Mouse (Mus musculus) kidney, adult 11 months (tissue): ENCODE results near the gene BC055324.
"Not testable (repeated sequence)": the region's sequence is repeated elsewhere in the genome, so short reads cannot be mapped to it uniquely, and the experiment has no call there.

Experiments used
- DNase-seq: peaks from one replicate; pipeline ENCODE4 v3.0.0; 2022

BC055324 gene

DNA sequence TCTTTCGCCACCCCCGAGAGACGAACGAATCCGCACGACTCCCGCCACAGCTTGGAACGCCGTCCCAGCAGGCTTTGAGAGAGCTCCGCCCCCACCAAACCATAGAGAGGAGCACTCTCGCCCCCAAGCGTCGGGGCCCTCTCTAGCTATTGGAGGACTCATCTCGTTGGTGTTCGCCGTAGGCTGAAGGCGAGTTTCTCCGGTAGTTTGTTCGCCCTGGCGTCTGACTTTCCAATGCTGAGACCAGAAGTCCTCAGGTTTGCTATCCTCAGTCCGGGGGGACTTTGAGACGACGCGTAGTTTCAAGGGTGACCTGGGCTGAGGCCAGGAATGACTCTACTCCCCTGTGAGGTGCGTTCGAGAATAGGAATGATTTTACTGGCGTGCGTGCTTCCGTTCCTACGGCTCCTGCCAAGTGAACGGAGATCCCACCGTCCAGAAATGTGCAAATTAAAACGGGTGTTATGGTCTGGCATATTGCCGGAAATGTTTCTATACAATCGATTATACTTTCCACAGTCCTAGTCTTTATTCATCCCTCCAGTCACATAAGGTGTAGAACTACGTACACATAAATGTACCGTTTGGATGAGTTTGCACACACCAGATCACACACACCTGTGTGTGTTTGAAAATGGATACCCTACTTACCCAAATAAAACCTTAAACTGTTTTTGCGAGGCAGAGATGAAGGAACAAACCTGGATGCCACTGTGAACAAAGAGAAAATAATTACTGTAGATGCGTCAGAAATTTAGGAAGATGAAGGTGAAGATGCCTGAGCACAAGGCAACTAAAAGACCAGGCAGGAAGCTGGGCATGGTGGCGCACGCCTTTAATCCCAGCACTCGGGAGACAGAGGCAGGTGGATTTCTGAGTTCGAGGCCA, at the start of gene BC055324, which contains the start of gene Mettl18:
BC055324 (minus strand) TSS at position 76 of the 888 bp plus-strand sequence.
Mettl18 (plus strand) TSS at position 169 of the 888 bp plus-strand sequence.
- peak; percentile 86 for DNase-seq

DNA sequence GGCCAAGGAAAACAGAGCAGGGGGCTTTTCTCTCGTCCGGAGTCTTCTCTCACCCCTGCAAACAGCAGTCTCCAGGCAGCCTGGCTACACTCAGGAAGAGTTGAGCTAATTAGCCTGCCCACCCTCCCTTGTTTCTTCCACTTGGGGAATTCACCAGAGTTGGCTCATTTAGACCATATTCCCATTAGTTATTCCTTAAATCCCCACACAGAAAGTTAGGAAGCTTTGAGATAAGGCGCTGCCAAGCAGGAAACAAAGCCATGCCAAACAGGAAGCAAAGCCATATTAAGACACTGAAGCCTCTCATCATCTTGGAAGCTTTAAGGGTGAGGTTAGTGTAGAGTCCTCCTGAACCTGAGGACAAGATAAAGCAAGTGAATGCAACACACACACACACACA, 49.0 kb upstream of the BC055324 start:
- peak; percentile 59 for DNase-seq

DNA sequence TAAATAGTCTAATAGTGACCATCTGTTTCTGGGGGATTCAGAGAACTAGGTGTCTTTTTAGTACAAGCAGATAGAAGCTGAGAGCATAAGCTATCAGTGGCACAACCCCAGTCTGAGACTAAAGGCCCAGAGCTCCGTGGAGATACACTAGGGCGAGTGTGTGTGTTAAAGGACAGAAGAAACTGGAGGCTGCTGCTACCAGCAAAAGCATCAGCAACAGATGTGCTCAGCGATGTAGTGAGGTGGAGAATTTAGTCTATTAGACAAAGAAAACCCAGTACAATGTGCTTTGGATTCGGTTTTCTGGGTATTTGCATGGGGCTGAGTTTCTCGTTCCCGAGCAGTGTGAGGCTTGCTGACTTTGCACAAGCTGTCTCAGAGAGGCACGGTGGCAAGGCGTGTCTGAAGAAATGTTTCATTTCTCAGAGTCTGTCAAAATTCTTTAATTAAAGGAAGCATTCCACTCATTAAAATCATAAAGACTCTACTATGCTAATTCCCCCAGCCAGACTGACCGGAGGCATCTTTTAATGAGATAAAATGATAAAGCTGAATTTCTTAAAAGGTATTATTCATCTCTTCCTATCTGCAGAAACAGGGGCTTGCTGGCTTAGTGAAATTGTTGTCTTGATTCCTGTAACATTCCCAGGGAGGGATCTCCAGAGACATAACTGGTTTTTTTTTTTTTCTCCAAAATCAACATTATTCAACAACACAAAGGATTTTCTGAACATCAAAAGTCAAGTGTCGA, 46.0 kb upstream of the BC055324 start:
- DNase-seq, result no peak

DNA sequence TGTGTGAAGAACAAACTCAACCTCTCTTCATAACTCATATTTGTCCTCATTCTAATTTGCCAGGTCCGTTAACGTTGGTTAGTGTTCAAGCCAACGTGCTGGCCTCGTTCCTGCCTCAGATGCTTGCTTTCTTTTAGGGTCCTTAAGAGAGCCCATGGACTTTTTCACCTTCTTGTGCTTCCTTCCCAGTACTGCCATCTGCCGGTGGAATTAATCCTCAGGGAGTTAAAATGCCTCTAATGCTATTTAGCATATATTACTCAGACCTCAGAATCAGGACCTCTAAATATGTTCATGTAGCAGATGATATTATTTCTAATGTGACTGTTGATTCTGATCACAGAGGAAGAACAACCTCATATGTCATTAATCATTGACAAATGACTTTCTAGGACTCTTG, 32.8 kb upstream of the BC055324 start:
- DNase-seq, result no peak

DNA sequence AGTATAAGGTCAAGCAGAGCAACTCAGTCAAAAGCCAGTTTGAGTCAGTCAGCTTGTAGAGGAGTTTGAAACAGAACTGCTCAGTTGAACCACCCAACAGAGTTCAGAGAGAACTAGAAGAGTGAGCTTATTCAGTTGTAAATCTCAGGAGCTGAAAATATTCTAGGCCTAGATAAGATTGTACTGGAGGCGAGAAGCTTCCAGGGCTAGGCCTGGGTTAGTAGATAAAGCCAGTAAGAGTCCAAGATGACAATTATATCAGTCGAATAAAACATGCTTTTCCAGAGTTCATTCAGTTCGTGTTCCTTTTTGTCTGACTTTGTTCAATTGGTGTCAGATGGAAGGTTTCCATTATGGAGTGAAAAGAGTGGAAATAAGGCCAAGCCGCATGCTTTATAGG, 31.1 kb upstream of the BC055324 start:
- no peak for DNase-seq

DNA sequence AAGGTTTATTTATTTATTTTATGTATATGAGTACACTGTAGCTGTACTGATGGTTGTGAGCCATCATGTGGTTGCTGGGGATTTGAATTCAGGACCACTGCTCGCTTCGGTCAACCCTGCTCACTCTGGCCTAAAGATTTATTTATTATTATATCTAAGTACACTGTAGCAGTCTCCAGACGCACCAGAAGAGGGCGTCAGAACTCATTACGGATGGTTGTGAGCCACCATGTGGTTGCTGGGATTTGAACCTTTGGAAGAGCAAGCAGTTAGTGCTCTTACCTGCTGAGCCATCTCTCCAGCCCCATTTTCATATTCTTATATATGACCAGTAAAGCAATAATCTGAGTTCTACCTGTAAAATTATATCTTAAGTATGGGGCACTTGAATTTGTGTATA, 27.5 kb upstream of the BC055324 start:
- not testable (repeated sequence) for DNase-seq

DNA sequence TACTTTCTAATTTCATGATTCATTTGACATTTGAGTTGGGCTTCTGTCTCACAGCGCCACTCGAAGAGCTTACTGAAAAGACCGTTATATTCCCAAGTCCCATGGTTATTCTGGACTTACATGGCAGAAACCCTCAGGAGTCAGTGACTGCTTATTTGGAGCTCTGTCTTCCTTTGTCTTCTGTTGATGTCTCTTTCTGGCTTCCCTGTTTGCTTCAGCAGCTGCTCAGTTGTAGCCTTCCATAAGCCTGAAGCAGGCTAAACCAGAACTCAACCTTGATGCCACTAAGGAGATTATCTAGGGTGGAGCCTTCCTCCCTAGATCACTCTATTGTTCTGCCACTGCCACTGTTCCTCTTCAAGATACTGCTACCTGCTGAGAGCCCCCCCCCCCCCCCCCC, 26.1 kb upstream of the BC055324 start:
- not testable (repeated sequence) for DNase-seq

DNA sequence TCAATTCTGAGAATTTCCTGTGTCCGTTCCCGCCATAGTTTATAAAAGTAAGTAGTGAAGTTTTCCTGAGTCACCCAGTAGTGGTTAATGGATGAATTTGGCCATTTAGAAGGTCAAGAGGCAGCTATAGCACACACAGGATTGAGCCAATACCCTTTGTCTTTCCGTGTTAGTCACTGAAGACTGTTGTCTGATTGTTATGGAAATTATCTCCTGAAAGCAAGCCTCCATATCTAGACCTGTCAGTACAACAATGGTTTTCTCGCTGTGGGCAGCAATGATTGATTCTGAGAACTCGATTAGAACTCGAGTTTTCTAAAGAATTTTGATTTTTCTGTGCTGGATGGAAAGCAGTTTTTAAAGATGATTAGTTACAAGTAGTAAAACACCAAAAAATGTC, 25.2 kb upstream of the BC055324 start:
- no peak for DNase-seq

DNA sequence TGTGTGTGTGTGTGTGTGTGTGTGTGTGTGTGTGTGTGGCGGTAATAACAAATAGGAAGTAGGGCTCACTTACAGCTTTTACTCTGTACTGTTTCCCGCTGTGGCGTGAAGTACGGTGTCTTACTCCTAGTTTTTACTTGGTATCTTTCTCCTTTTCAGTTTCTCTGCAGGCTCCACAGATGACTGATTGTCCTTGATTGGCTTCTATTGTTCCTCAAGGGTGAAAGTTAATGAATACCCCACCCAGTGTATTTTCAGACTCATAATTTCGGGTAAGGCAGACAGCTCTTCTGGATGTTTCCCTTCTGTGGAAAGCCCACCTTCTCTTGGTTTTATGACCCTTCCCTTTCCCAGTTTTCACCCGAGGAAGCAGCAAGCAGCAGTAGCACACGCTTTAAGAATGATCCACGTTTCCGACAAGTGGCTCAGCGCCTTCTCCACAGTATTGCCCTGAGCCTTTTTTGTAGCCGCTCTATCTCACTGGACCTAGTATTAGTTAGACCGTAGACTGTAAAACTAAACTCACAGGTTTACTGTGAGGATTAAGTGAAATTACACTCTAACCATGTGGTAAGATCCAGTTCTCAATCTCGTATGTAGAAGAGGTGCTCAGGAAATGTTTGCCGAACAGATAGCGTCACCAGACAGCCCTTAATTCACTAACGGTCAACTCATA, 23.8 kb upstream of the BC055324 start:
- DNase-seq, result no peak

DNA sequence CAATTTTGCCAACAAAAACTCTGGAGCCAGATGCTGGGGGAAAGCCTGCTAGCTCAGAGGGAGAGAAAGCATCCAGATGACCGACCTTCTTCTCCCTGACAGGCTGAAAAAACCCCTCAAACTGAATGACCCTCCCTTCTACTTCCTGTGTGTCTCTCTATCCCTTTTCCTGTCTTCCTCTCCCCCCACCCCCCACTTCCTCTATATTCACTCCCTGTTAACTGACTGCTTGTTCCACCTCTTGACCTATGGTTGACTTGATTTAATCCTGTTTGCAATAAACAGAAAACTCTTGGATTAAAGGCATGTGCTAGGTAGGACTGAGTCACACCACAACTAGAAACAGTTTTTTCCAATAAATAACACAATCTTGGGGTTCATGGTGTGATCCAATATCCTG, 20.0 kb upstream of the BC055324 start:
- no peak for DNase-seq

DNA sequence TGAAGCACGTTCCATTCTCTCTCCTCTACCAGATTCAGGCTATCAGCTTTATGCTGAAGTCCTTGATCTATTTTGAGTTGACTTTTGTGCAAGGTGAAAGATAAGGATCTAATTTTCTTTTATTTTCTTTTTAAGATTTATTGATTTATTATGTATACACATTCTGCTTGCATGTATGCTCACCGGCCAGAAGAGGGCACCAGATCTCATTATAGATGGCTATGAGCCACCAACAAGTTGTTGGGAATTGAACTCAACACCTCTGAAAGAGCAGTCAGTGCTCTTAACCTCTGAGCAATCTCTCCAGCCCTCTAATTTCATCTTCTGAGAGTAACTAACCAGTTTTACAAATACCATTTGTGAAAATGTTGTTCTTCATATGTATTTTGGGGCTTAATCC, 14.6 kb upstream of the BC055324 start:
- DNase-seq, result no peak

DNA sequence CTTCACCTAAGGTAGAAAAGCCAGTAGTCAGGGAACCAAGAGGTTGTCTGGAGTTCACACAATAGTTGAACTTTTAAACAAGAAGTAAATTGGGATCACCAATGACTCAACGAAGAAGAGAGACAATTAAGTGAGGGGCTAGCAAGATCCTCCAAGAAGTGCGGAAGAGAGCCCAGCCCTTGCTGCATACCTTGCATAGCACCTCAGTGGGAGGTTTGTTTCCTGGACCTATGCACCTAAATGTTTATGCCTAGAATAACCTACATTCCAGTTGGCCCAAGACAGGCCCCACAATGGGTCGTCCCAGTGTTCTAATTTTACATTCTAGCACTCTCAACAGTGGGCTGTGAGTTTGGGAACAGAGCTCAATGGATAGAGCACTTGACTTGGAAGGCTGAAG, 9.7 kb upstream of the BC055324 start:
- DNase-seq, result no peak

DNA sequence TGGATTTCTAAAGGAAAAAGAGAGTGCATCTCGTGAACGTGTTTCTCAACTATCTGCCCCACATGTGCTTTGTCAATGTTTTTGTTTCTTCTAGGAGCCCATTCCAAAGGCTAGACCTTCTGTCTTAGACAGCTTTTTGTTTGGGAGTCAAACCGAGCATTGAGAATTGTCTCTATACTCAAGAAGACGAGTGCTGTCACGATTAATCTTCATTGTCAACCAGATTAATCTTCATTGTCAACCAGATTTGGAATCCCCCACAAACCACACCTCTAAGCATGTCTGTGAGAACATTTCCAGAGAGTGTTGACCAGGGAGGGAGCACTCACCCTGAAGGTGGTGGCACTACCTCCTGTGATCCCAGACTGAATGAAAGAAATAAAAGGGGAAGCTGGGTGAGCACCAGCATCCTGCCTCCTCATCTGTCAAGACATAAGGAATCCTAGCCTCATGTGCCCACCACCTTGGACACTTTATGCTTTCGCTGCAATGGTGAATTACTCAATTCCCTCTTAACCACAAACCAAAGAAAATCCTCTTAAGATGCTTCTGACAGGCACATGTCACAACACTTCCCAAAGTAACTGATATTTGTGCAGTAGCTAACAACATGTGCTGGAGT, 7.3 kb upstream of the BC055324 start:
- no peak for DNase-seq

DNA sequence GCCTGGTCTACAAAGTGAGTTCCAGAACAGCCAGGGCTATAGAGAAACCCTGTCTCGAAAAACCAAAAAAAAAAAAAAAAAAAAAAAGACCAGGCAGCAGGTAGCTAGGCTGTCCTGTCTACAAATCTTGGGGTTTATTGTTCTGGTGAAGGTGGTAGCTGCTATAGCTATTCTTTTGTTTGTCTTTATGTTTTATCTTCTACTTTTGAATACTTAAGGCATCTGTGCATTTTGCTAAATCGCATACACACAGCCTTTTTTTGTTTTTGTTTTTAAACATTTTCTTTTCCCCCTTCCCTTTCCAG, 965 bp upstream of the BC055324 start:
- no peak for DNase-seq

DNA sequence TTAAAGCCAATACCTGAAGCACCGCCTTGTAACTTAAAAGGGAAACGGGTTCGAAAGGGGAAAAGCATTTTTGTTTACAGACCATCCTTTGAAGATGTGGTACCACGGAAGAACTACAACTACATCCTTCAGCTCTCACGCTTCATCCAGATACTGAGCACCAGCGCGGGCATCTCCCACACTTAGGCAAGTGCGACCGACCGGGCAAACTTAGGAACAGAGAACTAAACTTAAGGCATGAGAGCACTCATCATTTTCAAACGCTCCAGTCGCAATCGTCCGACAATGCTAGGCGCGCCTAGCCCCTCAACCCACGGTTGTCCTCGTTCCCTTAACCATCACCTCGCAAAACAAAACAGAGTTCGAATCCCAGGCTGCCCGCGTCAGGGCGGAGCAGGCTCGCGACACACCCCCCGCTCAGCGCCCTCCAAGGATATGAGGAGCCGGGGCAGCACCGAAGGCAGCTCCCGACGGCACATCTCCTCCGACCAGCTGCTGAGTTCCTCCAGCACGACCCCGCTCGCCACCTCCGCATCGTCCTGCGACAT, 349 bp downstream of the BC055324 start:
- no peak for DNase-seq

DNA sequence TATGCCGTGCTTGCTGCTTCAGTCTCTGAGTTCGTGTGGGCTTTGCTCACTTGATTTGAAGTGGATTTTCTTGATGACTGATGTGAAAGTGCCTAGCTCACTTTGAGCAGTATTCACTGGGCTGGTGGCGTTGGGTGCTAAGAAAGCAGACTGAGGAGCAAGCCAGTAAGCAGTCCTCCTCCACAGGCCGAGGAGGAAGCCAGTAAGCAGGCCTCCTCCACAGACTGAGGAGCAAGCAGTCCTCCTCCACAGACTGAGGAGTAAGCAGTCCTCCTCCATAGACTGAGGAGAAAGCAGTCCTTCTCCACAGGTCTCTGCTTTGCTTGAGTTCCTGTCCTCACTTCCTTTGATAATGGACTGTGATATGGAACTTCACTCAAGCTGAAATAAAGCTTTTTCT, 2.2 kb downstream of the BC055324 start:
- no peak for DNase-seq

DNA sequence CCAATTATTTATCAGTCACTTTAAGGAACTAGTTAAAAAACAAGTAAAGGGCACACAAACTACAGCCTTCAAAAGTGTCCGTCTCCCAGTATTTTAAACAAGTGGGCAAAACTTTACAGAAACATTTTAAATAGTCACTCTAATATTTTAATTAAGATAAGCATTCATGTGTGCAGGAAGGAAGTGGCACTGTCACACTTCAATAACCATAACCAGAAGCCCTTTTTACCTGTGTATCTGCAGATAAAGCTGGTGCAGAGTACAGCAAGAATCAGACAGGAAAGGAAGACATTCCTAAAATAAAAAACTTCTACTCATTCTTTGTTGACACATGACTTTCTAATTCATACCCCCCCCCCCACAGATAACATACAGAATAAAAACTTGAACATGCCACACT, 18.1 kb downstream of the BC055324 start:
- no peak for DNase-seq

DNA sequence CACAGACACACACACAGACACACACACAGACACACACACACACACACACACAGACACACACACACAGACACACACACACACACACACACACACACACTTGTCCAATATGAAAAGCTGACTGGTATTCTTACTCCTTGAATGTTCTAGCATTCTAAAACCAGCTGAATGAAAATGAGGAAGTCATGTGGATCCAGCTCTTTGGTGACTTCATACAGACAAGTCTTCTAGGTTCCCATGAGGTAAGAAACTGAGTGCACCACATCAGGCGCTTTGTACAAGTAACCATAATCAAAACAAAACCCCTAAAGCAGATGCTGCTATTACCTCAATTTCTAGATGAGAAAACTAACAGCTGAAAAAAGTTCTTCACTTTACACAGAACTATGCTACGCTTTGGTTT, 19.5 kb downstream of the BC055324 start:
- no peak for DNase-seq

DNA sequence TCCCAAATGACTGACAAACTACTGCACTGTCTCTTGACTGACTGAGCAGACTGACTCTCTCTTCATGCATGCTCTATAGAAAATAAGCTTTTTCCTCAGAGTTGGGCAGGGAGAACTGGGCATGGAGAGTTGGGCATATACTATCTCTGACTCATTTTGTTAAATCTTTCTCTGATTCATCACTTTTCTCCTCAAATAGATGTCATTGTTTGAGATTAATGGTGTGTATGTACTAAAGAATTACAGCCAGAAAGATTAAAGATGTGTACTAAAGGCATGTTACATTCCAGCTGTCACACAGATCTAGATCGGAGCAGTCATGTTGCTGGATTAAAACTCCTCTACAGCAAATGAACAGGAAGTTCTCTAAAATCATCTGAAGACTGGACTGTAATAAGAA, 20.1 kb downstream of the BC055324 start:
- DNase-seq, result no peak

DNA sequence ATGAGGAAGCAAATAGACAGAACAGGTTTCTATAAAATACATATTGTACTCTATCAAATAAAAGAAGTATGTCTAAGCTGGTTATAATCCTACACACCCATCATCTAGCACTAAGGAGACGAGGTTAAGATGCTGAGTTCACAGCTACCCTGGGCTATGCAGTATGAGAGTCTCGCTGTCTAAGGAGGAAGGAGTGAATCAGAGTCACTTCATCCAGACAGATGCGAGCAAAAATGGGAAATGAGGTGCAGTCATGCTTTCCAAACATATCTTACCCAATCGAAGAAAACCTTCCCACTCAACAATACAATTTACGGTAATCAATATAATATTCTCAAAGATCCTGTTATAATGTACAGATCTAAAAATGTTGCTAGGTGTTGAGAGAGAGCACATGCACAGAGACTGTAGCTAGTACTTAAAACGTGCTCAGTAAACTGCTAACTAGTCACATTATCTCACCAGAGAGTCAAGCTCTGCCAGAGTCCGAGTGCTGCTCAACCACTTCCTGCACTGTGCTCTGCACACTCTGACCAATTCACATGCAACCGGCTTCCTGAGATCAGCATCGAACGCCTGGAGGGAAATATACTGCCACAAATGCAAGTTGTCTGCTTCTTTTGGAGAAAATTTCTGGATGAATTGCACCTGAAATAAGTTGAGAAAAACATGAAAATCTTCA, 30.4 kb downstream of the BC055324 start:
- no peak for DNase-seq

DNA sequence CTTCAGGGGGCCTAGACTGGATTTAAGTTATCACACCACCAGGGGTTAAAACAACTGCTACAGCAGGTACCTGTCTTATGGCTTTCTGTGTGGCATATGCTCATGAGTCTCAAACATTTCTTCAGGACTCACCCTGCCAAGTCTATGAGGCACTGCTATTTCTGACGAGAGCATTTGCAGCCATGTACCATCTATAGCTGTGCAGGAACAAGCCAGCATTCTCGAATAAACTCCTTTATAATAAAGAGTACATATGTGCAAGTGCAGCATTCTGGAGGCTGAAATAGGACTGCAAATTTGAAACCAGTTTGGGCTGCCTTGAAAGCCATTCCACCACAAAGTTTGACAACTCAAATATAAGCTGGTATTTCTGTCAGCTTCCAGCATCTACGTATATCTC, 36.6 kb downstream of the BC055324 start:
- no peak for DNase-seq

DNA sequence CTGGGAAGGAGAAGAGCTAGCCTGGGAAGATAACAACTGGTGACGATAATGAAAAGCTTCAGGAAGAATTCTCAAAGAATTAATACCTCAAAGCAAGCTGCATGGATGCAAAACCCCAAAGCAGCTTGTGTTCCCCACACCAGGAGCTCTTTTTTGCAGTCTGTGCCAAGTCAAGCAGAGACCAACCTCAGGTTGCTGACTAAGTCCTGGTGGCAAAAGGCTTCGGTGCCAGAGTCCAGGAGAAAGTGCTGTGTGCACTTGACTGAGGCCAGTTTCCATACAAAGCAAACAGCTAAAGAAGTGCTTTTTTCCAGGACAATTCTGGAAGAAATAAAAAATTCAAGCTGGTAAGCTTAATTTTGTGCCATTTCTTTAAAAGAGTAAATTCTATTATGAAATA, 41.2 kb downstream of the BC055324 start:
- DNase-seq, result peak; percentile 42
